Mouse (Mus musculus): Measurements from ENCODE around the gene Ppm1a. TPM values are rescaled to one million over a fixed set of nuclear protein-coding genes. Genes with fewer than 3 reads are reported as not detected.

The Ppm1a gene
- polyA plus RNA-seq, 1 experiment from 2014 or later: 51.2 TPM

- peak overlapping the region; percentile 89 for H3K4me3 ChIP-seq (ENCODE audit: low read depth, low read length)
- H3K9ac ChIP-seq (ENCODE audit: low read length): peak overlapping the region; percentile 100
- WGBS: 0% methylated on average over 32 of the region's 43 CpGs
- no peaks in the 10 kb centered on the region for H3K9me3 ChIP-seq (ENCODE audit: control insufficient read depth, low read length)
- H3K4me1 ChIP-seq (replicated peaks; ENCODE audit: control insufficient read depth, insufficient read depth): no peaks in the 10 kb centered on the region
- peak overlapping the region; percentile 70 for H3K4me2 ChIP-seq (replicated peaks; ENCODE audit: low read depth)
- no peak for TF ChIP-seq CTCF (IDR thresholded peaks at IDR 0.05; ENCODE audit: low read depth)
- TF ChIP-seq EP300 (optimal IDR thresholded peaks at IDR 0.05): no peak
- DNase-seq (ENCODE audit: low spot score): peak; percentile 79
- peak overlapping the region; percentile 100 for H3K27ac ChIP-seq (replicated peaks)
- ATAC-seq (ENCODE audit: low FRiP score, low TSS enrichment): peak; percentile 73
- no peaks in the 10 kb centered on the region for H3K36me3 ChIP-seq (ENCODE audit: control insufficient read depth, insufficient read depth, low read length)
- no peaks in the 10 kb centered on the region for H3K27me3 ChIP-seq (ENCODE audit: control insufficient read depth, insufficient read depth, low read length)
These were observed 4.5 kb downstream of the Ppm1a start for GRCm38 (mm10) chr12:72761649-72762261.

- no peak for TF ChIP-seq EP300 (optimal IDR thresholded peaks at IDR 0.05)
- peak overlapping the region; percentile 70 for H3K4me2 ChIP-seq (replicated peaks; ENCODE audit: low read depth)
- no peaks in the 10 kb centered on the region for H3K27me3 ChIP-seq (ENCODE audit: control insufficient read depth, insufficient read depth, low read length)
- peak overlapping the region; percentile 100 for H3K27ac ChIP-seq (replicated peaks)
- 6% methylated on average over 1 of the region's 1 CpGs for WGBS
- H3K4me1 ChIP-seq (replicated peaks; ENCODE audit: control insufficient read depth, insufficient read depth): no peaks in the 10 kb centered on the region
- DNase-seq (ENCODE audit: low spot score): no peak
- ATAC-seq (ENCODE audit: low FRiP score, low TSS enrichment): no peak
- no peaks in the 10 kb centered on the region for H3K9me3 ChIP-seq (ENCODE audit: control insufficient read depth, low read length)
- no peaks in the 10 kb centered on the region for H3K36me3 ChIP-seq (ENCODE audit: control insufficient read depth, insufficient read depth, low read length)
- H3K9ac ChIP-seq (ENCODE audit: low read length): peak overlapping the region; percentile 5; the same call in 1 of the 2 replicates
- H3K4me3 ChIP-seq (ENCODE audit: low read depth, low read length): peak overlapping the region; percentile 89
These were observed 5.2 kb downstream of the Ppm1a start for GRCm38 (mm10) chr12:72762502-72762901.

GRCm38 (mm10) chr12:72763156-72763555 lies 5.9 kb downstream of the Ppm1a start:
- H3K4me2 ChIP-seq (replicated peaks; ENCODE audit: low read depth): peak overlapping the region; percentile 23; the same call in 1 of the 2 replicates
- no peak for TF ChIP-seq EP300 (optimal IDR thresholded peaks at IDR 0.05)
- TF ChIP-seq CTCF (IDR thresholded peaks at IDR 0.05; ENCODE audit: low read depth): no peak
- no peaks in the 10 kb centered on the region for H3K27me3 ChIP-seq (ENCODE audit: control insufficient read depth, insufficient read depth, low read length)
- H3K4me1 ChIP-seq (replicated peaks; ENCODE audit: control insufficient read depth, insufficient read depth): no peaks in the 10 kb centered on the region
- no peaks in the 10 kb centered on the region for H3K36me3 ChIP-seq (ENCODE audit: control insufficient read depth, insufficient read depth, low read length)
- DNase-seq (ENCODE audit: low spot score): no peak
- H3K9ac ChIP-seq (ENCODE audit: low read length): no peak overlapping the region
- ATAC-seq (ENCODE audit: low FRiP score, low TSS enrichment): no peak
- WGBS: 36% methylated on average over 1 of the region's 1 CpGs
- H3K9me3 ChIP-seq (ENCODE audit: control insufficient read depth, low read length): no peaks in the 10 kb centered on the region
- no peak overlapping the region for H3K4me3 ChIP-seq (ENCODE audit: low read depth, low read length)
- H3K27ac ChIP-seq (replicated peaks): no peak overlapping the region

- no peaks in the 10 kb centered on the region for H3K9me3 ChIP-seq (ENCODE audit: control insufficient read depth, low read length)
- H3K4me1 ChIP-seq (replicated peaks; ENCODE audit: control insufficient read depth, insufficient read depth): 0 out of 2 replicates have a peak, but pooled peaks cover 2% of the 10 kb centered on the region
- H3K27ac ChIP-seq (replicated peaks): no peak overlapping the region
- H3K4me3 ChIP-seq (ENCODE audit: low read depth, low read length): no peak overlapping the region
- no peak for ATAC-seq (ENCODE audit: low FRiP score, low TSS enrichment)
- H3K4me2 ChIP-seq (replicated peaks; ENCODE audit: low read depth): no peak overlapping the region
- DNase-seq (ENCODE audit: low spot score): no peak
- H3K36me3 ChIP-seq (ENCODE audit: control insufficient read depth, insufficient read depth, low read length): no peaks in the 10 kb centered on the region
- 79% methylated on average over 6 of the region's 6 CpGs for WGBS
- no peak overlapping the region for H3K9ac ChIP-seq (ENCODE audit: low read length)
- TF ChIP-seq EP300 (optimal IDR thresholded peaks at IDR 0.05) (no peak), CTCF (IDR thresholded peaks at IDR 0.05; ENCODE audit: low read depth) (no peak)
- H3K27me3 ChIP-seq (ENCODE audit: control insufficient read depth, insufficient read depth, low read length): no peaks in the 10 kb centered on the region
These were observed 10.6 kb downstream of the Ppm1a start for GRCm38 (mm10) chr12:72767809-72768208.

DNA sequence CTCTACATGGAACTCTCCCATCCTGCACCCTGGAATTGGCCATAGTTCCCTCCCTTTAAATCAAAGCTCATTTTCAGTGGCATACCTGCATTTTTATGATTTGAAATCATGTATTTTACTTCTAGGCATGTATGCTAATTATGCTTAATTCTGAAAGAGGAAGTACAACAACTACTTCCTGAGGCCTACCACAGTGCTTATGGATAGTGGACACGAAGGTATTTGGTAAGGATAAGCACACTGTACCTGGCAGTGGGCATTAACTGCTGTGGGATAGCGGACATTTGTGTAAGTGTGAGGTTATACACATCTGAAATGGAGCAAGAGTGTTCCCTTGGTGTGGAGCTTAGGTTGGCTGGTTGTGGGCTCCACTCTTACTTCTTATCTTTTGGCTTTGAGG lies 11.0 kb downstream of the Ppm1a start:
- Histone ChIP-seq H3K4me2 (replicated peaks; ENCODE audit: low read depth) (no peak overlapping the region), H3K9ac (ENCODE audit: low read length) (no peak overlapping the region), H3K27ac (replicated peaks) (no peak overlapping the region), H3K36me3 (ENCODE audit: control insufficient read depth, insufficient read depth, low read length) (no peaks in the 10 kb centered on the region), H3K4me1 (replicated peaks; ENCODE audit: control insufficient read depth, insufficient read depth) (0 out of 2 replicates have a peak, but pooled peaks cover 2% of the 10 kb centered on the region), H3K9me3 (ENCODE audit: control insufficient read depth, low read length) (no peaks in the 10 kb centered on the region), H3K27me3 (ENCODE audit: control insufficient read depth, insufficient read depth, low read length) (no peaks in the 10 kb centered on the region), H3K4me3 (ENCODE audit: low read depth, low read length) (no peak overlapping the region)
- WGBS: 78% methylated on average over 2 of the region's 2 CpGs
- no peak for ATAC-seq (ENCODE audit: low FRiP score, low TSS enrichment)
- DNase-seq (ENCODE audit: low spot score): no peak
- TF ChIP-seq EP300 (optimal IDR thresholded peaks at IDR 0.05): no peak
- no peak for TF ChIP-seq CTCF (IDR thresholded peaks at IDR 0.05; ENCODE audit: low read depth)

DNA sequence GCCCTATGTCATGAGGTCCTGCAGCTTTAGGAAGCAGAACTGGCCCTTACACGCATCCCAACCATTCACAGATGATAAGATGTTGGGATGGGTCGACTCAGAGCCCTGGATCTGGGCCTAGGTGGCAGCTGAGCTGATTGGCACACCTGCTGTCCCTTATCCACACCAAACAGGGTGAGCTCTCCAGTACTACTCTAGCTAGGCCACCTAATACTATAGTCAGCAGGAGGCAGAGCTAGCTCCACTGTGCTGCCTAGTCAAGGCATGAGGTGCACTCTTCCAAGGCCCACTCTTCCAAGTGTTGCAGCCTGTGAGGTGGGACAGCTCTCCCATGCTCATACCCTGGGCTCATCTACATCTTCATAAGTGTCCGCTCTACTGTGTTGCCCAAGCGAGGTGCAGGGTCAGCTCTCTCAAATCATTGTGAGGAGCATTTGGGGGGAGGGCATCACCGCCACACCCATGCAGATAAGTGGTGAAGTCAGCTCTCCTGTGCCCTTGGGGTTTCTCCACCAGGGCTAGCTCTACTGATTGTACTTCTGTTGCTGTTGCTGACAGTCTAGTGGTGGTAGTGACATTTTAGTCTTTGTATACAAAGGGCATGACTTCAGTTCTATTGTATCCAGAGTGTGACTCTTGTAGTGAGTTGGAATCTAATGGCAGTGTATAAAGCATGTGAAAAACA lies 12.4 kb downstream of the Ppm1a start:
- 88% methylated on average over 5 of the region's 5 CpGs for WGBS
- TF ChIP-seq CTCF (IDR thresholded peaks at IDR 0.05; ENCODE audit: low read depth): no peak
- no peak for TF ChIP-seq EP300 (optimal IDR thresholded peaks at IDR 0.05)
- Histone ChIP-seq H3K4me3 (ENCODE audit: low read depth, low read length) (no peak overlapping the region), H3K36me3 (ENCODE audit: control insufficient read depth, insufficient read depth, low read length) (no peaks in the 10 kb centered on the region), H3K4me2 (replicated peaks; ENCODE audit: low read depth) (no peak overlapping the region), H3K4me1 (replicated peaks; ENCODE audit: control insufficient read depth, insufficient read depth) (0 out of 2 replicates have a peak, but pooled peaks cover 2% of the 10 kb centered on the region), H3K9ac (ENCODE audit: low read length) (no peak overlapping the region), H3K27me3 (ENCODE audit: control insufficient read depth, insufficient read depth, low read length) (no peaks in the 10 kb centered on the region), H3K9me3 (ENCODE audit: control insufficient read depth, low read length) (no peaks in the 10 kb centered on the region), H3K27ac (replicated peaks) (no peak overlapping the region)
- ATAC-seq (ENCODE audit: low FRiP score, low TSS enrichment) (peak; percentile 29; the same call in 1 of the 2 replicates), DNase-seq (ENCODE audit: low spot score) (no peak)

All from stomach, postnatal 0 days (tissue).